Mouse (Mus musculus) megakaryocyte, embryonic 14.5 days (primary cell): ENCODE results near the gene Polg. TPM values are rescaled to one million over a fixed set of nuclear protein-coding genes. Genes with fewer than 3 reads are reported as not detected.

Experiments
- H3K27me3 ChIP-seq: replicated peaks from 2 replicates; pipeline ENCODE3; 2012; ENCODE audit warnings: inconsistent platforms
- H3K36me3 ChIP-seq: replicated peaks from 2 replicates; pipeline ENCODE3; 2012; ENCODE audit warnings: low read length, inconsistent platforms, mixed read lengths
- H3K4me1 ChIP-seq: 2 replicates; pipeline ENCODE4 v1.6.1; 2012; ENCODE audit warnings: inconsistent platforms
- H3K4me3 ChIP-seq: replicated peaks from 2 replicates; pipeline ENCODE3; 2012; ENCODE audit warnings: moderate library complexity, mild to moderate bottlenecking, inconsistent platforms
- H3K9me3 ChIP-seq: 2 replicates; pipeline ENCODE4 v1.6.1; 2012; ENCODE audit warnings: inconsistent platforms
- FLI1 ChIP-seq: IDR thresholded peaks from 2 replicates; pipeline ENCODE4 v1.6.1; 2012; ENCODE audit warnings: low read length, inconsistent platforms, mixed read lengths
- GATA1 ChIP-seq: IDR thresholded peaks from 3 replicates; pipeline ENCODE4 v1.6.1; 2012; ENCODE audit warnings: mixed read lengths, low read length, inconsistent platforms, borderline replicate concordance
- polyA plus RNA-seq: library from polyadenylated mRNA; stranded (reverse); fragments of >175 nt; gene quantifications from 2 replicates; pipeline ENCODE4 v1.2.3, GENCODE M21; 2012; ENCODE audit warnings: low replicate concordance; ENCODE audit not compliant: insufficient read depth

Polg gene
- polyA plus RNA-seq, 1 experiment: 10.2 TPM

DNA sequence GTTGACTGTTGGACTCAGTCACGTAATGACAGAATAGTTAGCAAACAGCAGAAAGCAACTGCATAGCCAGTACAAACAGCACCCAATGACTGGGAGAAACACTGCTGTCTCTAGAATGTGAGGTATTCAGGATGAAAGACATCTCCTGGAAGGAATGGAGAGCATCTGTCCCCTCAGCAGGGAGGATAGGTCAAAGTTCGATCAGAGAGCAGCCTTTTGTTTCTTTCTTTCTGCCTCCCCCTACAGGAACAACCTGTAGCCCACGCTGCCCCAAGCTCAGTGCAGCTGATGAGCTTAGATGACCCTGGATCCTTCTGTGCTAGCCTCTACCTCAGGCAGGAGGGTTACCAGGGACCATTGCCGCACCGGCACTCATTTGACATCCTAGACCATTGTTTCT is 37.9 kb downstream of the Polg start:
- peaks cover 13% of the 10 kb centered on the region for H3K4me1 ChIP-seq
- TF ChIP-seq GATA1 (no peak), FLI1 (no peak)
- H3K4me3 ChIP-seq: no peak overlapping the region
- H3K36me3 ChIP-seq: peaks cover 39% of the 10 kb centered on the region
- peaks cover 6% of the 10 kb centered on the region for H3K27me3 ChIP-seq
- H3K9me3 ChIP-seq: no peaks in the 10 kb centered on the region

DNA sequence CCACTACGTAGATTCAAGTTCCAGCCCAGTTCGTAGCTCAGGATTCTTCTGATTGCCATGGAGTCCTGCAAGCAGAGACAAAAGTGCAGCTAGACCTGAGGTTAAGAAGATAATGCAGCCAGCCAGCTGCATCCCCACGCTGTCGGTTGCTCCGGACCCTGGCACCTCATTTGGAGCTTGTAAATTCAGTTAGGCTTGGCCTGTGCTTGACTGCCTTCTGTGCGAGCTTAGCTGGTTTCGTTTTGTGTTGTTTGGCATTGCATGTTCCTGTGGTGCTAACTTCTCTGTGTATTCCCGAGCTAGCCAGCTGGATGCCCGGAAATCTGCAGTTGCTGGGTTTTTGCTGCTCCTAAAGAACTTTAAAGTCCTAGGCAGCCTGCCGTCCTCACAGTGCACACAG is 40.4 kb downstream of the Polg start:
- H3K27me3 ChIP-seq: peaks cover 6% of the 10 kb centered on the region
- TF ChIP-seq FLI1: no peak
- TF ChIP-seq GATA1: no peak
- peaks cover 37% of the 10 kb centered on the region for H3K36me3 ChIP-seq
- H3K4me1 ChIP-seq: peaks cover 26% of the 10 kb centered on the region
- H3K9me3 ChIP-seq: peaks cover 3% of the 10 kb centered on the region
- H3K4me3 ChIP-seq: no peak overlapping the region

DNA sequence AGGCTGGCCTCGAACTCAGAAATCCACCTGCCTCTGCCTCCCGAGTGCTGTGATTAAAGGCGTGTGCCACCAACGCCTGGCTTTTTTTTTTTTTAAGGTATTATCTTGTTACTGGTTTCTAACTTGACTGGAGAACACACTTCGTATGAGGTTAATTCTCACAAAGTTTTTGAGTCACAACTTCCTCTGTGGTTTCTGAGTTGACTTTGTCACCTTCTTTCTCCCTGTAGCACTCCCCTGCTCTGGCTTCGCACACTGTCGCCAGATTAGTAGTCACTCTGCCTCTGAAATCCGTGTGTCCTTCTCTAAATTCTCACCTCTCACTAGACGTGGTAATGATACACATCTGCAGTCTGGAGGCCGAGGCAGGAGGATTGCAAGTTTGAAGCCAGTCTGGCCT is 43.3 kb downstream of the Polg start:
- no peak for TF ChIP-seq FLI1
- TF ChIP-seq GATA1: no peak
- H3K4me3 ChIP-seq: no peak overlapping the region
- H3K9me3 ChIP-seq: peaks cover 3% of the 10 kb centered on the region
- peaks cover 4% of the 10 kb centered on the region for H3K27me3 ChIP-seq
- peaks cover 47% of the 10 kb centered on the region for H3K36me3 ChIP-seq
- peaks cover 20% of the 10 kb centered on the region for H3K4me1 ChIP-seq

DNA sequence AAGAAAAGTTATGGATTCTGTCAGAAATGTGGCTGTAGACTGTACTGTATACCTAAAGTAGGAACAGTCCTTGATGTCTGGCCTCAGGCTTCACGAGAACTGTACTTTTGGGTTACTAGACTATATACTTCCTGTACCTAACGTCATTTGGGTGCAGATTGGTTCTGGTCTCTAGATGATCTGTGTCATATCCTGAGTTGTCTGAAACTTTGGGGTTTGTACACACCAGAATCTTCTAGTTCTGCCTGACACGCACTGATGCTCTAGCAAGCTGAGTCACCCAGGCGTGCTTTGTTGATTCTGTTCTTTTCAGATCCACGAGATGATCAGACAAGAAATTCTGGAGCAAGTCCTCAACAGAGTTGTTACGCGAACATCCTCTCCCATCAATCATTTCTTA is 46.2 kb downstream of the Polg start:
- peaks cover 2% of the 10 kb centered on the region for H3K27me3 ChIP-seq
- peaks cover 16% of the 10 kb centered on the region for H3K4me1 ChIP-seq
- no peak overlapping the region for H3K4me3 ChIP-seq
- TF ChIP-seq FLI1 (no peak), GATA1 (no peak)
- H3K9me3 ChIP-seq: peaks cover 3% of the 10 kb centered on the region
- peaks cover 34% of the 10 kb centered on the region for H3K36me3 ChIP-seq

DNA sequence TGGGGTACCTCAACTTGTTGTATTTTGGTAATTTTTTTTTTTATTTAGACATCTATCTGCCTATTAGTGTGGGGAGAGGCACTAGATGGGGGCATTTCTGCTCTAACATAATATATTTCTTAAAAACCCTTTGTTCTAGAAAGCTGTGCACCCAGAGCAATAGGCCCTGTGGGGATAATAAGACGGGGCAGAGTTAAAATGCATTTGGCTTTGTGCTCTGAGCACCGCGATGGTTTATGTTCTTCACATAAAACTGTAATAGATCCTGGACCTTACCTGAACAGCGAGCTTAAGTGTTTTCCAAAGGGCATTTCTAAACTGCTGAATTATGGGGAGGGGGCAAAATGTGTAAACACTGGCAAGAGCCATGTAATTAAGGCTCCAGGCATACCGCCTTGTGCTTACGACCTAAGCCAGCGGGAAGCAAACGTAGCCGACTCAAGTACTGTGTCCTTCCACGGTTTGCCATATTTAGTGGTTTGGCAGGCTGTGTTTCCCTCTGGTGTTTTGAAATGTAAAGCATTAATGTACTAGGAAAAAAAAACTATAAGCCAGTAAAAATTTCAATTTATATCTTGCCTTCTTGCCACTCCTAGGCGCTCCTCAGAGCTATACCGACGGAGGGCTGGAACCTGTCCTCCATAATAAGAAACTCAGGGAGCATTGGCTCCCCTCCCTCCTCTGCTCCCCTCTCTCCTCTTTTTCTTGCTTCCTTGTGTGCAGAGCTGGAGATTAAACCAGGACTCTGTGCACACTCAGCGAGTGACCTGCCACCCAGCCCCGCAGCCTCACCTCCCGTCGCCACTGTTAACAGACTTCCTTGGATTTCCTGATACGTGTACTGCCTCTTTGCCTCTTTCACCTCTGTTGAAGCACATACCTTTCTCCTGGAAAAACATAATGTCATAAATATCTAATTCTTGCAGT is 51.5 kb downstream of the Polg start:
- no peak for TF ChIP-seq FLI1
- TF ChIP-seq GATA1: no peak
- Histone ChIP-seq H3K4me3 (no peak overlapping the region), H3K9me3 (no peaks in the 10 kb centered on the region), H3K36me3 (peaks cover 38% of the 10 kb centered on the region), H3K27me3 (no peaks in the 10 kb centered on the region), H3K4me1 (no peaks in the 10 kb centered on the region)

DNA sequence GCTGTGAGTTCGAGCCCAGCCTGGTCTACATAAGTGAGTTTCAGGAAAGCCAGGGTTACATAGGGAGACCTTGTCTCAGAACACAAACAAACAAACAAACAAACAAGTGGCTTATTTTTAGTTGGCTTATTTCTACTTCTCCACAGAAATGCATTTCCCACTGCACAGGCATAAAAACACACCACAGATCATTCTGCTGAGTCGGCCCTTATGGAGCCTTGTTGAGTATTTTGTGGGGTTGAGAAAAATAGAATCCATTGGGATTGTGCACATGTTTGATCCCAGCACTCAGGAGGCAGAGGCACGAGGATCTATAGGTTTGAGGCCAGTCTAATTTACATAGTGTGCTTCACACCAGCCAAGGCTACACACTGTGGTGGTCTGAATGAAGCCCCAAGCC is 65.9 kb downstream of the Polg start:
- Histone ChIP-seq H3K4me3 (no peak overlapping the region), H3K27me3 (no peaks in the 10 kb centered on the region), H3K9me3 (no peaks in the 10 kb centered on the region), H3K36me3 (peaks cover 23% of the 10 kb centered on the region), H3K4me1 (peaks cover 5% of the 10 kb centered on the region; the same call in 1 of the 2 replicates)
- TF ChIP-seq FLI1: no peak
- no peak for TF ChIP-seq GATA1

DNA sequence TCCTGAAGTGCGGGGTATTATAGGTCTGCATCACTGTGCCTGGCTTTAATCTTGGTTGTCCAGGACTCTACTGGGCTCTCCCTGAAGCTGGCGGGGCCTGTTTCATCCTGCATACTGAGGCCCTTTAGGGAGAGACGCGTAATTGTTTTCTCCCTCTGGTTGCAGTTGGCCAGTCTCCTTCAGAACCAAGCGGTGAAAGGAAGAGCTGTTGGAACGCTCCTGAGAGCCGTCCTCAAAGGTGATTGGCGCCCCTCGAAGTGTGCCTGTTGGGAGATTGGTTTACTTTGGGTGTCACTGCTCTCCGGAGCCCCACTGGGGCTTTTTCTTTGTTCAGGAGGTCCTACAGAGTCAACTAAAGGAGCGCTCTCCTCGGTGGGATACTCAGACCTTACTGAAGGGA is 67.2 kb downstream of the Polg start:
- H3K36me3 ChIP-seq: peaks cover 23% of the 10 kb centered on the region

DNA sequence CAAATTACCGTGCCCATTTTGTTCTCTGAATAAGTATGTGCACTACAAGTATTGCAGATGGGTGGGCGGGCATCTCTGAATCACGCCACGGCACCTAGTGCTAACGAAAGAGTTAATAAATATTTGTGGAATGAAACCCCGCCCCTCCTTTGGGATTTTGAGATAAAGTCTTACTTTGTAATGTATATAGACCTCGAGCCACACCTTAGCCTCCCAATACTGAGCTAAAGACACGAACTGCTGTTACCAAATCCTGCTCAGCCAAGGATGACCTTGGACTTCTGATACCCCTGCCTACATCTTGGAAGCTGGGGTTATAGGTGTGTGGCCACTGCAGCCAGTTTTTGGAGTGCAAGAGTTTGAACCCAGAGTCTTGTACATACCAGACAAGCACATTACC is 67.7 kb downstream of the Polg start:
- H3K9me3 ChIP-seq: no peaks in the 10 kb centered on the region
- peaks cover 21% of the 10 kb centered on the region for H3K36me3 ChIP-seq

More for the DNA sequence above, 67.2 kb downstream of the Polg start:
- Histone ChIP-seq H3K4me3 (no peak overlapping the region), H3K27me3 (no peaks in the 10 kb centered on the region), H3K9me3 (no peaks in the 10 kb centered on the region), H3K4me1 (peaks cover 7% of the 10 kb centered on the region)
- TF ChIP-seq FLI1 (no peak), GATA1 (no peak)

DNA sequence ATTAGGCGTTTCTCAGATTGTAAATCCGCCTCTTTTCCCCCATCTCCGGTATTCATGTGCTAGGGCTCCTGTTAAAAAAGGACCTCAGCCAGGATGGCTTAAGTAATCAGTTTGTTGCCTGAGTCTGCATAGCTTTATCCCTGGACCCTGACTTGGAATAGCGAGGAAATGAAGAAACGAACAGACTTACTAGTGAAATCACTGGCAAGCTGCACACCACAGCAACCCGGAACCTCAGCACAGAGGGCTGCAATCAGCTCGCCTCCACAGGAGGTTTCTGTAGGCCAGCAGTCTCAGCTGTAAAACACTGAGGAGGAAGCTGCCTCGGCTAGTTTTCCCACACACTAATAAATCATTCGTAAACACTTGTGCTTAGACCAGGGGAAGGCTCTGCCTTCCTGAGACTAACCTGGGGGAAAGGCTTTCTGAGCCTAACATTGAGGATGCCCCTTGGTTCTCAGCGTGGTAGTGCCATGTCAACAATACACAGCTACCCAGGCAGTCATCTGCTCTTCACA is 68.7 kb downstream of the Polg start:
- no peaks in the 10 kb centered on the region for H3K9me3 ChIP-seq
- H3K4me1 ChIP-seq: peaks cover 21% of the 10 kb centered on the region
- TF ChIP-seq GATA1 (no peak), FLI1 (no peak)
- H3K36me3 ChIP-seq: peaks cover 17% of the 10 kb centered on the region
- H3K4me3 ChIP-seq: no peak overlapping the region
- H3K27me3 ChIP-seq: no peaks in the 10 kb centered on the region

More for the DNA sequence above, 67.7 kb downstream of the Polg start:
- TF ChIP-seq GATA1 (no peak), FLI1 (no peak)
- Histone ChIP-seq H3K4me1 (peaks cover 13% of the 10 kb centered on the region), H3K4me3 (no peak overlapping the region), H3K27me3 (no peaks in the 10 kb centered on the region)

Other genes starting within 250 kb of the Polg start
- 18.2 and 77.1 TPM in 2 replicates for gene Abhd2, start 193.2 kb downstream of the Polg start, polyA plus RNA-seq
- gene Rlbp1, start 79.3 kb downstream of the Polg start, polyA plus RNA-seq: not detected in 2 replicates
- gene Fanci, start 74.4 kb downstream of the Polg start, polyA plus RNA-seq: 0.40 TPM in 1 of 2 replicates, not detected in the other
- gene Rhcg, start 151.3 kb upstream of the Polg start, polyA plus RNA-seq: not detected in 2 replicates
- gene Ticrr, start 193.8 kb upstream of the Polg start, polyA plus RNA-seq: 1.9 and 4.4 TPM in 2 replicates
- gene Kif7, start 249.4 kb upstream of the Polg start, polyA plus RNA-seq: 1.4 TPM in 1 of 2 replicates, not detected in the other